Mouse (Mus musculus): ENCODE results near the gene Nucb2. TPM values are rescaled to one million over a fixed set of nuclear protein-coding genes. Genes with fewer than 3 reads are reported as not detected.

Gene Nucb2
- total RNA-seq, 2 experiments from 2014 or later, result 25.4 to 25.6 TPM

- no peak for DNase-seq
Measured at GRCm38 (mm10) chr7:116524577-116524976, 20.4 kb downstream of the Nucb2 start.

- no peak for DNase-seq
Measured at GRCm38 (mm10) chr7:116529793-116530192, 25.6 kb downstream of the Nucb2 start.

GRCm38 (mm10) chr7:116530470-116530869 lies 26.3 kb downstream of the Nucb2 start:
- DNase-seq, result no peak

- peak in 1 of 2 experiments; percentile 19 for DNase-seq
Measured at GRCm38 (mm10) chr7:116531311-116531710, 27.1 kb downstream of the Nucb2 start.

- no peak for DNase-seq
Measured at GRCm38 (mm10) chr7:116556834-116557233, 52.7 kb downstream of the Nucb2 start.

GRCm38 (mm10) chr7:116574551-116574950 lies 70.4 kb downstream of the Nucb2 start:
- no peak for DNase-seq

Other genes with a start within 250 kb of the Nucb2 start
- gene Plekha7, start 196.0 kb upstream of the Nucb2 start, total RNA-seq (2021), result 10 to 100 TPM; 16.3 to 20.5 TPM
- gene Rps13, start 170.2 kb upstream of the Nucb2 start, total RNA-seq (2021), result 100 to 1,000 TPM; 223 to 244 TPM
- 10 to 100 TPM; 28.5 to 30.0 TPM for gene Pik3c2a, start 60.9 kb upstream of the Nucb2 start, total RNA-seq (2021)